Mouse (Mus musculus): ENCODE results near the gene Plekha4. TPM values are rescaled to one million over a fixed set of nuclear protein-coding genes. Genes with fewer than 3 reads are reported as not detected.
"Not testable (repeated sequence)": the region's sequence is repeated elsewhere in the genome, so short reads cannot be mapped to it uniquely, and the experiment has no call there.

Gene Plekha4
- polyA plus RNA-seq, 1 experiment from 2014 or later: 4.6 TPM

DNA sequence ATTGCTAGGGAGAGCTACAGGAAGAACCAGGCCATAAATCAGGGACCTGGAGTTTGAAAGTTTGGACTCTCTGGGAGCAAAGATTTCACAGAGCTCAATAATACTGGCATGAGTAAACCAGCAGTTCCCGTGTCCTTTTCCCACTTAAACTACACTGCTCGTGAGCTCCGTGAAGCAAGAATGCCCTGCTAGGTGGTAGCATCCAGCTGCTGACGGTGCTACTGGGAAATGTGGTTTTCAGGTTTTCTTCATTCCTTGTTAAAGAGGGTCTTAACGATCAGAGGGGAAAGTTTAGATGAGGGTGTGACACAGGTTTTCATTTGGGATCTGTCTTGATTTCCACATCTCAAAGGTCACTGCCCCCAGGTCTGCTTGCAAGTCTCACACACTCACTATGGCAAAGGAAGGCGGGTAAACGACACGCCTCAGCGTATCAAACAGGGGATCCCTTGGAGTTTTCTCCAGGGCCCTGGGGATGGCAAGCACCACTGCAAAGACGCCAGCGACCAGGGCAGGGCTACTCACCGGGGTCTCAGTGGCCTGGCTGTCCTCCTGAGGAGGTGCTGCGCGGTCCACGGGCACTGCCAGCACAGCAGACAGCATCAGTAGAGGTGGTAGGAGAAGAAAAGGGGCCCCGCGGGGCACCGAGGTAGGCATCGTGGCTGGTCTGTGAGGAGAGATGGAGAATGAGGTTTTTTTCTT is 16.8 kb upstream of the Plekha4 start:
- no peak for DNase-seq (ENCODE audit: low spot score)

DNA sequence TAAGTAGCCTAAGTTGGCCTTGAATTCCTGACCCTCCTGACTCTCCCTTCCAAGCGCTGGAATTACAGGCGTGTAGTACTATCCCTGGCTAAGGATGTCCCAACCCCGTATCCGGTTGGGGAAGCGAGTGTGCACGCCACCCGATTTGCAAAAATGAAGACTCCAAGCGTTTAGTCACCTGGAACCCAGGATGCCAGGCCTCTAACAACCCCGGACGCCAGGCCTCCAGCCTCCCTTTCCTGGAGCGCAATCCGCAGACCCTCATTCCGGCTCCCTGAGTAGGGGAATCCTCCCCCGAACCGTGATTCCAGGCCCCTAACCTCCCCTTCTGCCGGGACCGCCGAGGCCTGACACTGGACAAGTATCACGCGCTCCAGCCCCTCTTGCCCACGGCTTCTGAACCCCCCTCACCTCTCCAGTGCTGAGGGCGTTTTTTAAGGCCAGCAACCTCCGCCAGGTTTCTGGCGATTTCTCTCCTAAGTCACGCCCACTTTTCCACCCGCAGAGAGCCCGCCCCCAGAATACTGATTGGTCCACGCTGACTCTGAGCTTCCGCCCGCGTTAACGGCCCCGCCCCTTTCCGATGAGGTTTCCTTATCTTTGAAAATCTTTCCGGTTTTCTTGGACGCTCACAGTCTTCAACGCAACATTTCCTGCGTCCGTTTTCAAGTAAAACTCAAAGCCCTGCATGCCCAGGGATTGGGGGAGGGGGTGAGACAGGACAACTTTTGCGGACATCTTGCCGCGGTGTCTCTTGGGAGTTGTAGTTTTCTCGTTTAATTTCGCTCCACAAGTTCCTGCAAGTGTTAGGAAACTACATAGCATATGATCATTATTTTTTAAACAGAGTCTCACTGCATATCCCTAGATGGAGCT is 16.0 kb upstream of the Plekha4 start, which contains the start of gene Nucb1:
Gene Nucb1 (minus strand): TSS at position 495 of the 876 bp plus-strand sequence.
- peak; percentile 93 for DNase-seq (ENCODE audit: low spot score)

DNA sequence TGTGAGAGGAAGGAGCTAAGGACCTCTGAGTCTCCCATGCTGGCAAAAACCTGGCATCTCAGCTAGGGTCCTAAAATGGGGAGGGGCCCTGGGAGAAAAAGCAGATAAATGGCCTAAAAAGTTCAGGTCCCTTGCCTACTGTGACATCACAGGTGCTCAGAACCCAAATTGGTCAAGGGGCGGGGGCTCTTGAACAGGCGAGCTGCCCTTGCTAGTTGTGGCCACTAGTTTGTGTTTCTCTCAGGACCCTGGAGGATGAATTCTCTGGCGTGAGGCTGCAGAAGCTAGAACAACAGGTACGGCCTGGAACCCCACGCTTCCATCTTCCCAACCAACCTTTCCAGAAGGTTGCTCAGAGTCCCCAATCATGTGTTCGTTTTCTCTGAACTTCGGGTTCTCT is 11.7 kb upstream of the Plekha4 start:
- no peak for DNase-seq (ENCODE audit: low spot score)

DNA sequence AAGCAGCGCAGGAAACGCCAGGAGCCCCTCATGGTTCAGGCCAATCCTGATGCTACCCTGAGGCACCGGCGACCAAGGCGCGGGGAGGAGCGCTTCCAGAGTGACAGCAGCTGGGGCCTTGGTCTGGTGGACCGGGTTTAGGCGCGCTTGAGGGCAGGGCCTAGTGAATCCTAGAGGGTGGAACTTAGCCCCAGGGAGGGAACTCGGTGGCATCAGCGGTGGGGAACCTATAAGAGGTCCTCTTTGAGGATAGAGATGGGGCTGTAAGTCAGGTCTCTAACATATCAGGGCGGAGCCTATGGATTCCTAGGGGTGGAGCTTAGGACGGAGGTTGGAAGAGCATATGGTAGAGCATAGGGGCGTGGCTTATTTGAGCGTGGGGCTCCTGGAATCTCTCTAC is 10.7 kb upstream of the Plekha4 start:
- peak; percentile 46 for DNase-seq (ENCODE audit: low spot score)

DNA sequence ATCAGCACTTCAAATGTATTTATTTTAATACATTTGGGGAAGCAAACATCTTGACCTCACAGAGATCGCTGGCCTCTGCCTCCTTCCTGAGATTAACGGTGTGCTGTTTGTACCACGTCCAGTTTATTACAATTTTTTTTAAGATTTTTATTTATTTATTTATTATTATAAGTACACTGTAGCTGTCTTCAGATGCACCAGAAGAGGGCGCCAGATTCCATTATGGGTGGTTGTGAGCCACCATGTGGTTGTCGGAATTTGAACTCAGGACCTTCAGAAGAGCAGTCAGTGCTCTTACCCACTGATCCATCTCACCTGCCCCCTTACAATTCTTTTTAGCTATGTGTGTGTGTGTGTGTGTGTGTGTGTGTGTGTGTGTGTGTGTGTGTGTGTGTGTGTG is 9.3 kb upstream of the Plekha4 start:
- not testable (repeated sequence) for DNase-seq (ENCODE audit: low spot score)

DNA sequence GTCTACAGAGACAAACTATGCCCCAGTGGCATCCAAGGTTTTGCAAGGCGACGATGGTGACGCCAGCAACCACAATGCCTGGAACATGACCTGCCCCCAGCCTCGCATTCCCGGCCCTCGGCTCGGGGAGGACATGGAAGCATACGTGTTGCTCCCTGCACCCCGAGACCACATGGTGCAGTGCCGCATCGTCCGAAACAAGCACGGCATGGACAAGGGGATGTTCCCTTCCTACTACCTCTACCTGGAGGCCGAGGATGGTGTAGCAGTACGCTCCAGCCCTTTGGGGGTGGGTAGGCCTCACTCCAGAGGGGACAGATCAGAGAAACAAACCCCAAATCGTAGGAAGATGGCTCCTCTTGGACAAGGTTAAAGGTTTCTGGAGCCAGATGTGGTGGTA is 7.5 kb upstream of the Plekha4 start:
- DNase-seq (ENCODE audit: low spot score): no peak

DNA sequence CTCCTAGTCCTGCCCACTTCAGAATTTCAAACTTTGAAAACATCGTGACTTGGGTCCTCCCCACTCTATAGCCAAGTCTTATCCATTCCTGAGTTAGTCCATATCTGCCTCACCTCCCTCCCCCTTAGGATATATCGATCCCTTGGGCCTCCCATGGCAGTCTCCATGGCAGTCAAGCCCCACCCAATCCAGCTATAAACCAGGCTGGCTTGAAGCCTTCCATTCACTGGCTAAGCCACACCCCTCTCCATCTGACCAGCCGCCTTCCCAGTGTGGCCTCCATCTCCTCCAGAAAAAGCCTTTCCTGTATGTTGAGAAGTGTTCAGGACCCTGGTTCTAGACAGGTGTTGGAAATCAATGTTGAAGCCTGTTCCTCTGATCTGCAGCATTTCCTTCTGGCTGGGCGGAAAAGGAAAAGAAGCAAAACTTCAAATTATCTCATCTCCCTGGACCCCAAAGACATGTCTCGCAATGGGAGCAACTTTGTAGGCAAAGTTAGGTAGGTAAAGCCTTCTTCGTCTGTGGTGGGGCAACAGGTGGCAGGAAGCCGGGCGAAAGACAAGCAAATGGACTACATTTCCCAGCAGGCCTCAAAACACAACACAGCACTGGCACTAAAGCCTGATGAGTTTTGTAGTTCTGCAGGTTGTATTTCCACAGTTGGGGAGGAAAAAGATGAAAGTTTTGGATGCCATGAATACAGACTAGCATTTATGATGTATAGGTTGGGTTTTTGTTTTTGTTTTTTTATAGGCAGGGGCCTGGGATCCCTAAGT is 6.6 kb upstream of the Plekha4 start:
- DNase-seq (ENCODE audit: low spot score): peak; percentile 69

DNA sequence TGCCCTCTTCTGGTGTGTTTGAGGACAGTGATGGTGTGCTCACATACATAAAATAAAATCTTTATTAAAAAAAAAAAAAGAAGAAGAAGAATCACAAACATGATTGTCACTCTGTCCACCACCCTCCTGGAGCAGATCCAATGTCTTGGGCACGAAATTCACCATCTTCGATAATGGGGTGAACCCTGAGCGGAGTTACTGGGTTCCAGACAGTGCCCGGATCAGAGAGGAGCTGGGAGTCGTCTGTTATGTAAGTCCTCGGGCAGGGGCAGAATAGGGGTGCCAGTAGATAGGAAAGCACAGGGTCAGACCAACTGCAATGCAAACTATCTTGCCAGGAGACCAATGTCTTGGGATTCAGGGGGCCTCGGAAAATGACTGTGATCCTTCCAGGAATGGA is 5.5 kb upstream of the Plekha4 start:
- no peak for DNase-seq (ENCODE audit: low spot score)

DNA sequence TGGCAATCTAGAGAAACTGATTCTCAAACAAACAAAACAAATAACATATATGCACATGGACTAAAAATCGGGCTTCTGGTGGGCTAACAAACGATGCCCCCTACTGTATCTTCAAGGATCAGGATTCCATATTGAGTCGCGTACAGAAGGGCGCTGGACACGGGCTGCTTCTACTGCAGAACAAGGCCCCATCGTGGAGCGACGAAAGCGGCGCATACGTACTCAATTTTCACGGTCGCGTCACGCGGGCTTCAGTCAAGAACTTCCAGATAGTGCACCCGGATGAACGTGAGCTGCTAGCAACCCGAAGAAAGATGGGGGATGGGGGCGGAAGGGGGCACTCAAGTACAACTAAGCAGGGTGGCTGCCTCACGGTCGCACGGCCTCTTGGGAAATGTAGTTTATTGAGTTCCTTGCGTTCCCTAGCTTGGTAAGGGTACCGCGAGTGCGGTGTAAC is 4.4 kb upstream of the Plekha4 start:
- DNase-seq (ENCODE audit: low spot score): peak; percentile 94

DNA sequence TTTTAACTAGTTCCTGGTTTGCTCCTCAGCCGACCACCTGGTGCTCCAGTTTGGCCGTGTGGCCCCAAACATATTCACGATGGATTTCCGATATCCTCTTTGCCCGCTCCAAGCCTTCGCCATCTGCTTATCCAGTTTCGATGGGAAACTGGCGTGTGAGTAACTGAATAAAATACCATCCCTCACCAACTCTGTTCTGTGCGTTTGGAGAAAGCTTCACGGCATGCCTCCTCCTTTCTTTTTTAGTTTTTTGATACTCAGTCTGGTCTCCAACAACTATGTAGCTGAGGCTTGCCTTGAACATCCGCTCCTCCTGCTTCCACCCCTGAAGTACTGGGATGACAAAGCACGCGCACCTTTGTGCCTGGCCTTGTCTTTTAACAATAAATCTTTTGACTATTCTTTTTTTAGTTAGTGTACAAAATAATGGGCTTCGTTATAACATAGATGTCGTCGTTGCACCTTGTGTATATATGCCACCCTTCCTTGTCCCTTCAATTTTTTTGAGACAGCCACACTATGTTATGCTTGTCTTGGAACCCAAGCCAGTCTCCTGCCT is 3.9 kb upstream of the Plekha4 start:
- no peak for DNase-seq (ENCODE audit: low spot score)

DNA sequence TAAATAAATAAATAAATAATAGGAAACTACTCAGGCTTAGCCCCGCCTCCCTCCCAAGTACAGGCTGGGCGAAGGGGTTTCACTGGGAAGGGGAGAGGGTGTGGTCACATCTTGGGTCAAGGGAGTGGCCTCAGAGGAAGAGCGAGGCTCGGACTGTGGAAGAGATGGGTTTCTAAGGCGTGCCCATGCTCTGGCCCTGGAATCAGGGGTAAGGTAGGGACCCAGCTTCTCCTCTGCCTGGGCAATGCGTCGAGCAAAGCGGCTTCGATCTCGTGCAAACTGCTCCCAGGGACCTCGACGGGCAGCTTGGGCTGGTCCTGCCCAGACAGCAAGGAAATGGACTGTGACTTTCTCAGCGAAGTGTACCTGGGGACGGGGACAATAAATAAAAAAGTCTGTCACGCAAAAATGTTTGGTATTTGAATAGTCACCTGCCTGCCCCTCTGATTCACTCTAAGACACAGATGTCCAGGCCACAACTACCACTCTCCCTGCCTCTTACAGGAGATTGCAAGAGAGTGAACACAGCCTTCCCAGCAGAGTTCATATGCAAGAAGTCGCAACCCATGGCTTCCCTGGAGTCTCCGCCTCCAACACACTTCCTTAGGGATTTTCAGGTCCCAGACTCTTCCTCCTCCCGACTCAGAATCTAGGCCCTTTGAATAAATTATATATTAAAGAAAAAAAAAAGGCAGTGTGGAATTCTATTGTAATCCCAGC is 3.0 kb upstream of the Plekha4 start:
- DNase-seq (ENCODE audit: low spot score): no peak

DNA sequence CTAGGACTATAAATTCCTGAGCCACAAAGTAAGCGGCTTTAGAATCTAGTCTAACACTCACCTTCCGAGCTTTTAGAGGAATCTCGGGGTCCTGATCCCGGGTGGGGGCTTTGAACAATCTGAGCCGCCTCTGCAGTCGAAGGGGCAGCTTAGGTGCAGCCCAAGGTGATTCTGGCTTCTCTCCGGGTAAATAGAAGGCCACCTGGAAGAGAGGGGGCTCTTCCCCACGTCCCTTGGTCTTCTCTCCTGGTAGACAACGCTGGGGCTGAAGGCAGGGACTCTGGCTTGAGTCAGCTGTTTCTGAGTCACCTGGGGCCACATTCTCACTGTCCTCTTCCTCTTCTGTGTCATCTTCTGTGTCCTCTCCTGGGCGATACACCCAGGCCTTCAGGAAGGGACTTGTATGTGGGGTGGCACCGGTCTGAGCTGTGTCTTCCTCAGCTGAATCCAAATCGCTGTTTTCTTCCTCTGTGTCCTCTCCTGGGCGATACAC is 2.4 kb upstream of the Plekha4 start:
- no peak for DNase-seq (ENCODE audit: low spot score)

DNA sequence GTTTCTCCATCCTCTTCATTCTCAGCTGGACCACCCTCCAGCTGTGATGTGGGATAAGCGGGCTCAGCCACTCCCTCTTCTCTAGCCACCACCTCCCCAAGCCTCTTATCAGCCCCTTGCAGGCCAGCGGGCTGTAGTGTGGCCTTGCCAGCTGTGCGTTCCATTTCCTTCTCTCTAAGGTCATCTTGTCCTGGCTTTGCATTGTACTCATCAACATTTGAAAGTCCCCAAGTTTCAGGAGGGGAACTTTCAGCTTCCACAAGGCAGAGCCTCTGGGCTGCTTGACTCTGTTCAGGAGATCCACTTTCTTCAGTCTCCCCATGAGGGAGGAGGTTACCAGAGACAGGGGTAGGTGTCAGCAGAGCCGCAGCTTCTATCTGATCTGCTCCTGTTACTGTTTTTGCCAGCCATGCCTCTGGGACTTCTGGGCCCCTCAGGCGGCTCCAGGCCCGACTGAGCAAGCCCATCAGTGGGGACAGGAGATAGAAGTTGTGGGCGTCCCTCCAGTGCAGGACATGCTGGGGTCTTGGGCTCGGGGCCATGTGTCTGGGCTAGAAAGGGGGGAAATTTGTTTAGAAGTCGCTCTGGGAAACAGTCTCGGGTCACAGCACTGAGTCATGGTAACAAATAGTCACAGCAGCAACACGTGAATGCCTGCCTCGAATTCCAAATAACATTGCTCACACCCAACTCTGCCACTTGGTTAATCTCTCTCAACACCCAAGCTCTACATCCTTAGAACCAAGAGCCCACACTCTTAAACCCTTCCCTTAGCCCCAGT is 1.1 kb upstream of the Plekha4 start:
- DNase-seq (ENCODE audit: low spot score): no peak

DNA sequence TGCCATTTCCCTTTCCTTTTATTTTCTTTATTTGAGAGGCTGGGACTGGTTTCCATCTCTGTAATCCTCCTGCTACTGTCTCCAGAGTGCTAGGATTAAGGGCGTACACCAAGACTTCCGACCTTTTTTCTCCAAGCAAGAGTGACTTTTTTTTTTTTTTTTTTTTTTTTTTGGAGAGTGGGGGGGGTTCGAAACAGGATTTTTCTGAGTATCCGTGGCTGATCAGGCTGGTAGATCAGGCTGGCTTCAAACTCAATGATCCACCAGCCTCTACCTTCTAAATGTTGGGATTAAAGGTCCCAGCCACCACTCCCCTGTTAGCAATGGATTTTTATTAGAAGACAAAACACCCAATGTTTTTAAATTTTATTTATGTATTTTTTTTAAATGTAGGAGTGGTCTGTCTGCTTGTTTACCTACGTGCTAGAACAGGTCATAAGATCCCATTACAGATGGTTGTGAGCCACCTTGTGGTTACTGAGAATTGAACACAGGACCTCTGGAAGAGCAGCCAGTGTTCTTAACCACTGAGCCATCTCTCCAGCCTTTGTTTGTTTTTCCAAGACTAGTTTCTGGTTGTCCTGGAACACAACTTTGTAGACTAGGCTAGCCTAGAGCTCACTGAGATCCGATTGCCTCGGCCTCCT is 467 bp downstream of the Plekha4 start:
- peak; percentile 48 for DNase-seq (ENCODE audit: low spot score)

DNA sequence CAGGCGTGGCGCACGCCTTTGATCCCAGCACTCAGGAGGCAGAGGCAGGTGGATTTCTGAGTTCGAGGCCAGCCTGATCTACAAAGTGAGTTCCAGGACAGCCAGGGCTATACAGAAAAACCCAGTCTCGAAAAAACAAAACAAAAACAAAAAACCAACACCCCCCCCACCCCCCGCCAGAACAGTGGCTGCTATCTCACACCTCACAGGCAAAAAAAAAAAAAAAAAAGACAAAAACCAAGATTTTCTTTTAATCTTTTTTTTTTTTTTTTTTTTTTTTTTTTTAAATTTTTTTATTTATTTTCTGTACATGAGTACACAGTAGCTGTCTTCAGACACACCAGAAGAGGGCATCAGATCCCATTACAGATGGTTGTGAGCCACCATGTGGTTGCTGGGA is 1.0 kb downstream of the Plekha4 start:
- not testable (repeated sequence) for DNase-seq (ENCODE audit: low spot score)

DNA sequence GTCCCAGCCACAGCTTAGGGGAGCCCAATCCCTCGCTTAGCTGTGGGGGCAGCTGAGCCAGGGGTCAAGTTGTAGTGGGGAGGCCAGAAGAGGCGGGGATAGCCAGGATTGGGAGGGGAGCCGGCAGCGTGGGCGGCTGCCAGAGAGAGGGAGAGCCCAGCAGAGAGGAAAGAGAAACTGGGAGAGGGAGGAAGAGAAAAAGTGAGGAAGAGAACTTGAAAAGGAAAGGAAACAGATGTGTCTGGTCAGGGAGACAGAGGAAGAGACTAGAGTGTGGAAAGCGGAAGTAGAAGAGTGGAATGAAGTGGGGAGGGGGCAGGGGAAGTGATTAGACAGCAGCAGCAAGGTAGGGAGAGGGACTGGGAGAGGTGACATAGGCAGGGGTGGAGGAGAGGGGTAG is 3.3 kb downstream of the Plekha4 start:
- no peak for DNase-seq (ENCODE audit: low spot score)

DNA sequence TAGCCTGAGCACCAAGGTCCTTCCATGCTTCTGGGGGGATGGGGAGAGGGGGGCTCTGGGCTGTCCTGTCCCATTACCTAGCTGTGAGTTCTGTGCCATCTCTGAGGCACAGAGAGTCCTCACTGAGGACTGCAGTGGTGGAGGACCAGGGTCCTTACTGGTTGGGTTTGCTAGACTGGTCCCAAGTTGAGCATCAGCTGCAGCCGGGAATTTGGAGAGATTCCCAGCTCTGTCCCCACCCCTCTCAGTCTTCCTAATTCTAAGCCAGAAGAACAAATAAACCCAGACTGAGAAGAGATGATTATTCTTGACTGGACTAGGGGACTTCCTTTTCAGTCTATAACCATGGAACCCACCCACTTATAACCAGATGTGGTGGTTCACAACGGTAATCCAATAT is 4.5 kb downstream of the Plekha4 start:
- no peak for DNase-seq (ENCODE audit: low spot score)

DNA sequence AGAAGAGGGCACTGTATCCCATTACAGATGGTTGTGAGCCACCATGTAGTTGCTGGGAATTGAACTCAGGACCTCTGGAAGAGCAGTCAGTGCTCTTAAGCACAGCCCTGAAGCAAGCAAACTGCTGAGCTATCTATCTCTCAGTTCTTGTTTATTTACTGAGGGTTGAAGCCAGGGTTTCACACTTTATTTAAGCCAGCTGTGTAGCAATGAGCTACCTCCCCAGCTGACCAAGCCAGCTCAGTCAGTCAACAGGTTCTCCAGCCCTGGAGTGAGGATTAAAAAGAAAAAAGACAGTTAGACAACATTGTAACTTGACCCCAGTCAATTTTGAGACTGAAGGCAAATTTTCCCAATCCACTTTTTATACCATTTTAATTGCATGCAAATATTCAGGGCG is 9.5 kb downstream of the Plekha4 start:
- DNase-seq (ENCODE audit: low spot score): no peak

DNA sequence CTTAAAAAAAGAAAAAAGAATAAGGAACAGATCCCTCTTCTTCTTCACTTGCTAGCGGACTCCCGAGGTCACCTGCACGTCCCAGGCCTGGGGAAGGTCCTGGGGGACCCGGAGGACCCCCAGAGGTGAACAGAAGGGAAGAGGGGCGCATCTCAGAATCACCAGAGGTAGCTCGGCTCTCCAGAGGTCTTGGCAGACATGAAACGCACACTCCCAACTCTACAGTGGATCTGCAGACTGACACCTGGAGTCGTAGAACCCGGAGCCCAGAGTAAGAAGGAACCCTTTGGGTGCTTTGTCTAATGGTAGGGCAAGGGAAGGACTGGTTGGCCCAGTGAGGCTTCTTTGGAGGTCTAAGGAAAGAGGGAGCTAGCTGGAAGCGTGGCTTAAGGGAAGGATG is 11.5 kb downstream of the Plekha4 start:
- DNase-seq (ENCODE audit: low spot score): no peak
